Mouse (Mus musculus) embryonic fibroblast, embryonic 13.5 days (primary cell): ENCODE results near the gene Cav2.

ENCODE experiments used
- CTCF ChIP-seq: IDR thresholded peaks from 2 replicates; pipeline ENCODE4 v1.5.1; 2011; ENCODE audit warnings: mild to moderate bottlenecking, control low read depth, low read length, moderate library complexity, borderline replicate concordance; ENCODE audit not compliant: insufficient read depth
- POLR2A ChIP-seq: IDR thresholded peaks from 2 replicates; pipeline ENCODE4 v1.6.1; 2011; ENCODE audit warnings: low read depth, mild to moderate bottlenecking, control low read depth, low read length, moderate library complexity

GRCm38 (mm10) chr6:17258142-17258541 lies 22.8 kb upstream of the Cav2 start:
- TF ChIP-seq CTCF (no peak), POLR2A (no peak)
